Mouse (Mus musculus) forebrain, embryonic 11.5 days (tissue): Measurements from ENCODE around the gene Flot1. TPM values are rescaled to one million over a fixed set of nuclear protein-coding genes. Genes with fewer than 3 reads are reported as not detected.
A peak's percentile ranks its signal among the peaks of the same experiment; 100 is the strongest.
"Not testable (repeated sequence)": the region's sequence is repeated elsewhere in the genome, so short reads cannot be mapped to it uniquely, and the experiment has no call there.

Experiments used
- ATAC-seq: fragments of 200-750 bp; cut with Nextera tagmentation; replicated peaks from 2 replicates; pipeline ENCODE4 v1.8.0; 2017; ENCODE audit warnings: moderate TSS enrichment; ENCODE audit not compliant: low FRiP score
- DNase-seq: peaks from one replicate; pipeline ENCODE4 v3.0.0-alpha.2; 2017; ENCODE audit warnings: low spot score
- H3K27ac ChIP-seq: fragments of 300-500 bp; sonication (generic); 2 replicates; pipeline ENCODE4 v1.5.1; 2014; ENCODE audit warnings: low read depth, low read length
- H3K27me3 ChIP-seq: fragments of 300-500 bp; sonication (generic); 2 replicates; pipeline ENCODE4 v1.6.1; 2014; ENCODE audit warnings: mild to moderate bottlenecking, low read length, mixed read lengths; ENCODE audit not compliant: control insufficient read depth, insufficient read depth
- H3K36me3 ChIP-seq: fragments of 300-500 bp; sonication (generic); 2 replicates; pipeline ENCODE4 v1.6.1; 2014; ENCODE audit warnings: mild to moderate bottlenecking, low read length, moderate library complexity, mixed read lengths; ENCODE audit not compliant: control insufficient read depth, insufficient read depth
- H3K4me1 ChIP-seq: fragments of 300-500 bp; sonication (generic); replicated peaks from 2 replicates; pipeline ENCODE4 v1.6.1; 2014; ENCODE audit warnings: low read length, mixed read lengths; ENCODE audit not compliant: control insufficient read depth, insufficient read depth
- H3K4me2 ChIP-seq: fragments of 300-500 bp; sonication (generic); 2 replicates; pipeline ENCODE4 v1.6.1; 2014; ENCODE audit warnings: low read depth, mild to moderate bottlenecking, low read length, moderate library complexity, mixed read lengths; ENCODE audit not compliant: severe bottlenecking
- H3K4me3 ChIP-seq: fragments of 300-500 bp; sonication (generic); 2 replicates; pipeline ENCODE4 v1.5.1; 2014; ENCODE audit warnings: low read depth, low read length
- H3K9ac ChIP-seq: fragments of 300-500 bp; sonication (generic); 2 replicates; pipeline ENCODE4 v1.6.1; 2014; ENCODE audit warnings: low read length
- H3K9me3 ChIP-seq: fragments of 300-500 bp; sonication (generic); 2 replicates; pipeline ENCODE4 v1.6.1; 2016; ENCODE audit warnings: low read length, mixed read lengths; ENCODE audit not compliant: control insufficient read depth
- WGBS: fragments of 180-500 bp; shearing (Covaris S2); extraction: QIAGEN DNeasy Blood & Tissue Kit; methylation state at CpG from one replicate; pipeline ENCODE4 v1.1.7; 2014; 5-methylcytosine and 5-hydroxymethylcytosine counted together
- polyA plus RNA-seq: library from polyadenylated mRNA; unstranded; fragments of >200 nt; fragmentation: Nextera tagmentation; extraction: Ambion mirVana; gene quantifications from 2 replicates; pipeline ENCODE4 v1.2.1, GENCODE M21; 2014

Gene Flot1
- polyA plus RNA-seq, 1 experiment from 2014 or later: 48.5 TPM

DNA sequence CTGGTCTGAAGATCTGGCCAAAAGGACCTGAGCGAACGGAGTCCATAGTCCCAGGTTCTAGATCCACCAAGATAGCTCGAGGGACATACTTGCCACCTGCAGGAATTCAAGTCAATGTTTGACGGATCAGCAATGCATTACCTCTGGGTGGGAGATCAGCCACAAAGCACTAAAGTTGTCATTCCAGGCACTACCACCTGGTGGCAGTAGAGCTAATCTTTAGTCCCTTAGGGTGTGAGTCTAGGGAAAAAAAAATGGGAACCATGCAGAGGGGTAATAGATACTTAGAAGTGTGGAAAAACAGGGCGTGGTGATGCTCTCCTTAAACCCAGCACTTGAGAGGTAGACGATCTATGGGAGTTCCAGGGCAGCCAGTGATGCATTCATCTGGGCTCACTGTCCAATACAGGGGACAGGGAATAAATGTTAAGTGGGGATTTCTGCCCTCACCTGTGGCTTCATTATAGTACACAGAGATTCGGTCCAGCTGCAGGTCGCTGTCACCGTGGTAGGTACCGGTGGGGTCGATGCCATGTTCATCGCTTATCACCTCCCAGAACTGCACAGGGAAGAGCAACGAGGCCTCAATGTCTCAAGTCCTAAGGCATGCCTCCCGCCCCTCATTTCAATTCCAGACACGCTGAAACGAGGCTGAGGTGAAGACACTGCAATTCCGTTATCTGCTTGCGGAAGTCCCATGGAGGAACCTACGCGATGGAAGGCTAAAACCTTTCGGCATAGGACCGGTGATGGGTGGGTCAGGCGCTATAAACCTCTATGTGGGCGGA is 13.3 kb downstream of the Flot1 start:
- Histone ChIP-seq H3K9me3 (no peaks in the 10 kb centered on the region), H3K4me3 (peak overlapping the region; percentile 76), H3K27ac (peak overlapping the region; percentile 97), H3K27me3 (no peaks in the 10 kb centered on the region), H3K4me1 (peaks cover 18% of the 10 kb centered on the region), H3K4me2 (peak overlapping the region; percentile 83), H3K36me3 (peaks cover 24% of the 10 kb centered on the region), H3K9ac (peak overlapping the region; percentile 94)
- DNase-seq (peak; percentile 89), ATAC-seq (no peak)
- WGBS: 9% methylated on average over 24 of the region's 24 CpGs

DNA sequence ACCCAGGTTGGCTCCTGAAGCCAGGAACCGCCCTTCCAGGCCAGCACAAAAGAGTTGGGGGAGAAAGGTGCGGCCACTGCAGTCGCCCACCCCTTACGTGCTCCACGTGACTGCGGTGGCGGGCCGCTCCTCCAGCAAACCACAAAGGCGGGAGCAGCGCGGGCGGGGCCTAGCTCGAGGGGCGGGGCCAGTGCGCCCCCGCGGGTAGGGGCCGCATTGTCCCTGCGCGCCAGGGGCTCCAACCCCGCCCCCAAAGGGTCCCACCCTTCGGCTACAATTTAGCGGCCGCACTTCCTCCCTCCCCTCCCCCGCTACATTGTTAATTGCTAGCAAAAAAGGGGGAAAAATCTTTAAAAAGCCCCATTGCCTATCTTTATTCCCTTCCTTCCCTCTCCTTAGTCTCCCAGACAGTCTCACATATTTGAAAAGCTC is 14.0 kb downstream of the Flot1 start:
- H3K27ac ChIP-seq: peak overlapping the region; percentile 97
- peaks cover 24% of the 10 kb centered on the region for H3K36me3 ChIP-seq
- no peaks in the 10 kb centered on the region for H3K27me3 ChIP-seq
- DNase-seq: peak; percentile 98
- WGBS: 1% methylated on average over 23 of the region's 25 CpGs
- ATAC-seq: peak; percentile 42
- no peaks in the 10 kb centered on the region for H3K9me3 ChIP-seq
- H3K4me2 ChIP-seq: peak overlapping the region; percentile 83
- peak overlapping the region; percentile 94 for H3K9ac ChIP-seq
- H3K4me1 ChIP-seq: peaks cover 18% of the 10 kb centered on the region
- peak overlapping the region; percentile 76 for H3K4me3 ChIP-seq

DNA sequence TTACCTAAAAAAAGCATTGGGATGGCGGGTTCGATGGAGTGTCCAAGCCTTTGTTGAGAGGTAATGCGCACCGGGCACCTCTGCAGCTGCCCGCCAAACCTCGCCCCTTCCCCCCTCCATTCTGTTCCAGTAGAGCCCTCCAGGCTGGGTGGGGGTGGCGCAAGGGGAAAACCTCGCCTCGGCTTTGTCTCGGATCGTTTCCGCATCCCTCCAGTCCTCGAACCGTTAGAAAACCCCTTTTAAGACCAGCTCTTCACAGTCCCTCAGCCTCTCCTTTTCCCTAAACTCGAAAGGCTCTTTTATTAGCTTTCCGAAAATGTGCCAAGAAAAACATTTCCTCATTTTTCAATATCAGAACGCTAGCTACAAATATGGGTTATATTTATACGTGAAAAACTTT is 14.5 kb downstream of the Flot1 start:
- Histone ChIP-seq H3K4me1 (peaks cover 18% of the 10 kb centered on the region), H3K9me3 (no peaks in the 10 kb centered on the region), H3K27me3 (no peaks in the 10 kb centered on the region), H3K27ac (peak overlapping the region; percentile 97), H3K9ac (peak overlapping the region; percentile 94), H3K4me2 (peak overlapping the region; percentile 83; the same call in 1 of the 2 replicates), H3K4me3 (peak overlapping the region; percentile 76), H3K36me3 (peaks cover 24% of the 10 kb centered on the region)
- under 1% methylated on average over 18 of the region's 18 CpGs for WGBS
- ATAC-seq (peak; percentile 18; the same call in 1 of the 2 replicates), DNase-seq (peak; percentile 88)

DNA sequence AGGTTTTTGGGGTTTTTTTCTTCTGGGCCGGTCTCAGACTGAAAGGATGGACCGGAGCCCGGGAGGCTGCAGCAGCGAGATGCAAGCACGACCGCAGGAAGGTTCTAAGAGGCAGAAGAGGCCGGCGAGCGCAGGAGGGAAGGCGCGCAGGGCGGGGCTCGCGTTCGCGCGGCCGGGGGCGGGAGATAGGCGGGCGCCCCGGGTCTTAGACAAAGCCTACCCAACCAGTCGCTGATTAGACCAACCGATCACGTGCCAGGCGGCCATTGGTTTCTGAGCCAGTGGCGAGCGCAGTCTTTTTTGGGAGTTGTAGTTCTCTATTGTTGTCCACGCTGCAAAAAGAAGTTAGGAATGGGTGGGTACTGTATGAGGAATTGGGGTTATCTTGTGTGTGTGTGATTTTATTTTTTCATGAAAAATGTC is 15.1 kb downstream of the Flot1 start, which contains the start of gene Tubb5:
Gene Tubb5 (minus strand): TSS at position 185 of the 423 bp plus-strand sequence.
- ATAC-seq (peak; percentile 80), DNase-seq (peak; percentile 98)
- Histone ChIP-seq H3K27me3 (no peaks in the 10 kb centered on the region), H3K4me1 (peaks cover 20% of the 10 kb centered on the region), H3K4me3 (peak within 1 kb of the TSS; percentile 76), H3K36me3 (peaks cover 22% of the 10 kb centered on the region), H3K9me3 (no peaks in the 10 kb centered on the region), H3K4me2 (peak within 1 kb of the TSS; percentile 83), H3K9ac (peak within 1 kb of the TSS; percentile 94), H3K27ac (peak within 1 kb of the TSS; percentile 97)
- WGBS: under 1% methylated on average over 29 of the region's 29 CpGs

DNA sequence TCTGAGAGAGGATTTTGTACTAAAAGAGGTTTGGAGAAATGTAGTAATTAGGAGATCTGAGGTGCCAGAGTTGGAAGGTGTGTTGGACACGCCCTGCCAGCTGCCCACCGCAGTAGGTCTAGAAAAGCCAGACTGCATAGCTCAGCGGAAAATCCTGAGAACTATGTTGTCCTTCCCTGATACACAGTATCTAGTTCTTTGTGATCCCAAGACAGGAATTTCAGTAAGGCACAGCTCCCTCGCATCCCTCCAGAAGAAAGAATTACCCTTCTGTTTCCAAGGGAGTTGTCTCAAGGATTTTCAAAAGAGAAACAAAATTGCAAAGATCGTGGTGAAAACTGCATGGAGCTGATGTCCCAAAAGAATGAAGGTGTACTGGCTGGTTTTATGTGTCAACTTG is 15.5 kb downstream of the Flot1 start:
- Histone ChIP-seq H3K9me3 (no peaks in the 10 kb centered on the region), H3K9ac (peak overlapping the region; percentile 94), H3K4me1 (peaks cover 20% of the 10 kb centered on the region), H3K4me3 (peak overlapping the region; percentile 76), H3K27ac (peak overlapping the region; percentile 97), H3K36me3 (peaks cover 20% of the 10 kb centered on the region), H3K4me2 (peak overlapping the region; percentile 67), H3K27me3 (no peaks in the 10 kb centered on the region)
- no peak; the same call in 1 of the 2 replicates for ATAC-seq
- DNase-seq: no peak
- WGBS: 3% methylated on average over 5 of the region's 5 CpGs

DNA sequence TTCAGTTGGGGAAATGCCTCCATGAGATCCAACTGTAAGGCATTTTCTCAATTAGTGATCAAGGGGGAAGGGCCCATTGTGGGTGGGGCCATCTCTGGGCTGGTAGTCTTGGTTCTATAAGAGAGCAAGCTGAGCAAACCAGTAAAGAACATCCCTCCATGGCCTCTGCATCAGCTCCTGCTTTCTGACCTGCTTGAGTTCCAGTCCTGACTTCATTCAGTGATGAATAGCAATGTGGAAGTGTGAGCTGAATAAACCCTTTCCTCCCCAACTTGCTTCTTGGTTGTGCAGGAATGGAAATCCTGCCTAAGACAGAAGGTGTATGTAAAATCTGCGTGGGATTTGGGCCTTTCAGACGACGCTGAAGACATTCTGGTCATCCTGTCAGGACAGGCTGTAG is 16.0 kb downstream of the Flot1 start:
- H3K27ac ChIP-seq: peak overlapping the region; percentile 97
- peak overlapping the region; percentile 94 for H3K9ac ChIP-seq
- H3K4me2 ChIP-seq: peak overlapping the region; percentile 67
- H3K36me3 ChIP-seq: peaks cover 18% of the 10 kb centered on the region
- not testable (repeated sequence) for ATAC-seq, H3K9me3 ChIP-seq, H3K27me3 ChIP-seq, DNase-seq
- WGBS: 47% methylated on average over 3 of the region's 3 CpGs
- peak overlapping the region; percentile 76 for H3K4me3 ChIP-seq
- H3K4me1 ChIP-seq: peaks cover 20% of the 10 kb centered on the region

DNA sequence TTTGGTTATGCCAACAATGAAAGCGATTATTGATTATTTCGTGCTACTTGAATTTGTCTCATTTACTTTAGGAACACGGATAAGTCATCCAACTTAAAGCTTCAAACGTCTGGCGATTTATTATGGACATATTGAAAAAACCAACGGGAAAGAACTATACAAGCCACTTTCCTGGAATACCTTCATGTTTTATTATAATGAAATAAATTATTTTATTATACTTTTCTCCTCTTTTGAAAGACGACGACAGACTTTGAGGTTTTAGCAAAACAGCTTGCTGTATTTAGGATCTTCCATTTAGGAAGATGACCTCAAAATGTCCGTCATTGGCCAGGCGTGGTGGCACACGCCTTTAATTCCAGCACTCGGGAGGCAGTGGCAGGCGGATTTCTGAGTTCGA is 17.5 kb downstream of the Flot1 start:
- peak overlapping the region; percentile 41; the same call in 1 of the 2 replicates for H3K4me2 ChIP-seq

DNA sequence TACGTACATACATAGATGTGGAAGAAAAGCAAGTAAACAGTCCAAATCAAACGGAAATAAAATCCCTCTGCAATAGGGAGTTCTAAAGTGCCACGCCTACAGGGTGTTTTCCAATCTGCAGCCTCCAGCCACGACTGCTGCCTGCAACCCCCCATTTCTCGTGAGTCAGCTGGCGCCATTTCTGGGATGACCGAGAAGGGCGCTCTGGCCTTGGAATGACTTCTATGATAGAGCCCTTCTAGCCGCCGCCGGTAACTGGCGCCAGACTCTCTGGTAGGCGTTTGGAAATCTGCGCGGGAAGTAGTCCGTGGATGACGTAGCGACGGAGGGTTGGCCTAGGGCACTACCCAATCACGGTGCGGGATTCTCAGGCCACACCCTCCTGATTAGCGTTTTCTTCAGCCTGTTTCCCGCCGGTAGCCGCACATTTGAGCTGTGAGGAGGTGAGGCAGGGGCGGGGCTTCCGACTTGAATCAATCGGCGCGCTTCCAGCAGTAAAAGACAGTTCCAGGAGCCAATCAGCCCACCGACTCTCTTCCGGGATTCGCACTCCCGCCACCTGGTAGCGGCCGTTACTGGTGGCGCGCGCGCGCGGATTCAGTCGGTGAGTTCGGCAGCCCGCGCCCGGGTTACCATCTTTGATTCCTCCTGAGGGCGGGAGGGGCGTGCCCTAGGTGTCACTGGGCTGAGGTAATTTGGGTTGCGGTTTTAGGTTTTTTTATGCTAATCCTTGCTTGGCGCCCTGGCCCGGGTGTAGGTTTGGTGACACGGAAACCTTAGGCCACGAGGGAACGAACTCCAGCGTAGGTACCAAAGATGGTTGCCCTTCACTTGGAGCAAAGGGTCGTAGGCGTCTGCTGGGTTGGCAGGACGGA is 18.3 kb downstream of the Flot1 start, which contains the start of gene Mdc1:
Gene Mdc1 (plus strand): TSS at position 440 of the 875 bp plus-strand sequence.
- ATAC-seq (peak; percentile 89), DNase-seq (peak; percentile 99)
- H3K4me2 ChIP-seq: peak within 1 kb of the TSS; percentile 48
- H3K36me3 ChIP-seq: peaks cover 10% of the 10 kb centered on the region; the same call in 1 of the 2 replicates
- H3K27ac ChIP-seq: peak within 1 kb of the TSS; percentile 79
- no peaks in the 10 kb centered on the region for H3K27me3 ChIP-seq
- peak within 1 kb of the TSS; percentile 42 for H3K4me3 ChIP-seq
- H3K4me1 ChIP-seq: peaks cover 5% of the 10 kb centered on the region
- no peaks in the 10 kb centered on the region for H3K9me3 ChIP-seq
- under 1% methylated on average over 59 of the region's 59 CpGs for WGBS
- H3K9ac ChIP-seq: peak within 1 kb of the TSS; percentile 76

More for the DNA sequence above, 17.5 kb downstream of the Flot1 start:
- no peak for ATAC-seq
- Histone ChIP-seq H3K9ac (no peak overlapping the region), H3K27ac (peak overlapping the region; percentile 57; the same call in 1 of the 2 replicates), H3K4me3 (peak overlapping the region; percentile 42), H3K4me1 (peaks cover 10% of the 10 kb centered on the region), H3K27me3 (no peaks in the 10 kb centered on the region), H3K9me3 (no peaks in the 10 kb centered on the region), H3K36me3 (peaks cover 11% of the 10 kb centered on the region; the same call in 1 of the 2 replicates)
- no peak for DNase-seq
- 60% methylated on average over 14 of the region's 14 CpGs for WGBS
